Mouse (Mus musculus) hindbrain, postnatal 0 days (tissue): ENCODE measurements at regions not wholly inside any gene's neighbourhood (a gene's known extent, or its start where the extent isn't known, plus 50 kb on each side); places are given as distances from the start of the nearest gene placed in this dataset.

Experiments used
- ATAC-seq: fragments of 200-750 bp; cut with Nextera tagmentation; 2 replicates; pipeline ENCODE4 v1.8.0; 2017; ENCODE audit warnings: mild to moderate bottlenecking, moderate TSS enrichment, moderate library complexity
- DNase-seq: peaks from one replicate; pipeline ENCODE4 v3.0.0-alpha.2; 2015; ENCODE audit warnings: low spot score
- H3K27ac ChIP-seq: fragments of 300-500 bp; sonication (generic); 2 replicates; pipeline ENCODE4 v1.5.1; 2014; ENCODE audit warnings: mild to moderate bottlenecking
- H3K27me3 ChIP-seq: fragments of 300-500 bp; sonication (generic); 2 replicates; pipeline ENCODE4 v1.6.1; 2014; ENCODE audit warnings: low read length, mixed read lengths; ENCODE audit not compliant: insufficient read depth
- H3K36me3 ChIP-seq: fragments of 300-500 bp; sonication (generic); 2 replicates; pipeline ENCODE4 v1.6.1; 2014; ENCODE audit warnings: low read length, mixed read lengths; ENCODE audit not compliant: insufficient read depth
- H3K4me1 ChIP-seq: fragments of 300-500 bp; sonication (generic); 2 replicates; pipeline ENCODE4 v1.6.1; 2014; ENCODE audit warnings: antibody characterized with exemption, low read length, mixed read lengths; ENCODE audit not compliant: insufficient read depth
- H3K4me2 ChIP-seq: fragments of 300-500 bp; sonication (generic); 2 replicates; pipeline ENCODE4 v1.6.1; 2014; ENCODE audit warnings: low read depth, mild to moderate bottlenecking, low read length, moderate library complexity, mixed read lengths
- H3K4me3 ChIP-seq: fragments of 300-500 bp; sonication (generic); 2 replicates; pipeline ENCODE4 v1.5.1; 2014; ENCODE audit warnings: low read length
- H3K9ac ChIP-seq: fragments of 300-500 bp; sonication (generic); replicated peaks from 2 replicates; pipeline ENCODE4 v1.6.1; 2014; ENCODE audit warnings: mild to moderate bottlenecking, low read length, moderate library complexity, mixed read lengths
- H3K9me3 ChIP-seq: fragments of 300-500 bp; sonication (generic); 2 replicates; pipeline ENCODE4 v1.6.1; 2016; ENCODE audit warnings: low read length, mixed read lengths
- CTCF ChIP-seq: IDR thresholded peaks from 2 replicates; pipeline ENCODE4 v1.5.1; 2016; ENCODE audit warnings: antibody characterized with exemption, control low read depth, low read depth
- WGBS: fragments of 180-500 bp; shearing (Covaris S2); extraction: QIAGEN DNeasy Blood & Tissue Kit; methylation state at CpG from one replicate; pipeline ENCODE4 v1.1.7; 2014; 5-methylcytosine and 5-hydroxymethylcytosine counted together

- no peak for ATAC-seq
- H3K4me3 ChIP-seq: no peak overlapping the region
- no peaks in the 10 kb centered on the region for H3K9me3 ChIP-seq
- H3K36me3 ChIP-seq: no peaks in the 10 kb centered on the region
- WGBS: 81% methylated on average over 5 of the region's 5 CpGs
- no peak overlapping the region for H3K9ac ChIP-seq
- no peaks in the 10 kb centered on the region for H3K4me1 ChIP-seq
- no peaks in the 10 kb centered on the region for H3K27me3 ChIP-seq
- no peak overlapping the region for H3K27ac ChIP-seq
- no peak for TF ChIP-seq CTCF
- H3K4me2 ChIP-seq: no peak overlapping the region
- DNase-seq: no peak
Measured at GRCm38 (mm10) chr13:92972891-92973290, 128.3 kb downstream of the Mtx3 start.

- Histone ChIP-seq H3K27me3 (no peaks in the 10 kb centered on the region), H3K4me2 (no peak overlapping the region), H3K4me3 (no peak overlapping the region), H3K36me3 (no peaks in the 10 kb centered on the region), H3K27ac (no peak overlapping the region), H3K4me1 (no peaks in the 10 kb centered on the region), H3K9ac (no peak overlapping the region), H3K9me3 (no peaks in the 10 kb centered on the region)
- TF ChIP-seq CTCF: no peak
- ATAC-seq: no peak
- WGBS: 83% methylated on average over 4 of the region's 4 CpGs
- DNase-seq: no peak
Measured at GRCm38 (mm10) chr13:92973791-92974190, 129.2 kb downstream of the Mtx3 start.

GRCm38 (mm10) chr13:92986719-92987553 lies 142.4 kb downstream of the Mtx3 start:
- peak overlapping the region; percentile 25 for H3K4me3 ChIP-seq
- 47% methylated on average over 17 of the region's 17 CpGs for WGBS
- no peaks in the 10 kb centered on the region for H3K9me3 ChIP-seq
- peak; percentile 81 for DNase-seq
- no peaks in the 10 kb centered on the region for H3K4me1 ChIP-seq
- ATAC-seq: peak; percentile 70
- H3K4me2 ChIP-seq: peak overlapping the region; percentile 52
- H3K9ac ChIP-seq: no peak overlapping the region
- no peaks in the 10 kb centered on the region for H3K36me3 ChIP-seq
- H3K27me3 ChIP-seq: no peaks in the 10 kb centered on the region
- no peak overlapping the region for H3K27ac ChIP-seq
- peak; percentile 95 for TF ChIP-seq CTCF

GRCm38 (mm10) chr13:92987691-92988090 lies 143.1 kb downstream of the Mtx3 start:
- Histone ChIP-seq H3K4me3 (no peak overlapping the region), H3K27ac (no peak overlapping the region), H3K4me1 (no peaks in the 10 kb centered on the region), H3K27me3 (no peaks in the 10 kb centered on the region), H3K36me3 (no peaks in the 10 kb centered on the region), H3K9ac (no peak overlapping the region), H3K4me2 (no peak overlapping the region), H3K9me3 (no peaks in the 10 kb centered on the region)
- 85% methylated on average over 6 of the region's 6 CpGs for WGBS
- DNase-seq (no peak), ATAC-seq (0 out of 2 replicates have a peak, but pooled peaks have one; percentile 32)
- TF ChIP-seq CTCF: no peak

- no peak for TF ChIP-seq CTCF
- WGBS: 69% methylated on average over 9 of the region's 9 CpGs
- Histone ChIP-seq H3K9me3 (no peaks in the 10 kb centered on the region), H3K36me3 (no peaks in the 10 kb centered on the region), H3K4me2 (no peak overlapping the region), H3K27ac (no peak overlapping the region), H3K27me3 (no peaks in the 10 kb centered on the region), H3K4me3 (no peak overlapping the region), H3K9ac (no peak overlapping the region), H3K4me1 (no peaks in the 10 kb centered on the region)
- DNase-seq (no peak), ATAC-seq (no peak)
Measured at GRCm38 (mm10) chr13:92988600-92988999, 144.0 kb downstream of the Mtx3 start.

- Histone ChIP-seq H3K4me1 (no peaks in the 10 kb centered on the region), H3K4me3 (no peak overlapping the region), H3K27me3 (no peaks in the 10 kb centered on the region), H3K36me3 (no peaks in the 10 kb centered on the region), H3K4me2 (no peak overlapping the region), H3K9ac (no peak overlapping the region), H3K9me3 (no peaks in the 10 kb centered on the region), H3K27ac (no peak overlapping the region)
- no peak for TF ChIP-seq CTCF
- ATAC-seq (no peak), DNase-seq (no peak)
- 79% methylated on average over 14 of the region's 14 CpGs for WGBS
Measured at GRCm38 (mm10) chr13:92990316-92991206, 146.0 kb downstream of the Mtx3 start.
